Mouse (Mus musculus) CH12.LX (cell line): ENCODE data around the gene Pcdh15. TPM values are rescaled to one million over a fixed set of nuclear protein-coding genes. Genes with fewer than 3 reads are reported as not detected.

ENCODE experiments used
- DNase-seq: peaks from one replicate; pipeline ENCODE4 v3.0.0-alpha.2; 2013; ENCODE audit errors: extremely low read depth
- H3K27ac ChIP-seq: 2 replicates; pipeline ENCODE4 v1.5.1; 2012; ENCODE audit warnings: low read depth, mild to moderate bottlenecking, control low read depth, moderate library complexity; ENCODE audit not compliant: insufficient read depth
- H3K27me3 ChIP-seq: replicated peaks from 2 replicates; pipeline ENCODE3; 2012; ENCODE audit warnings: inconsistent platforms
- H3K36me3 ChIP-seq, 2 experiments: replicated peaks in 1 of 2; 2 replicates each; pipeline versions ENCODE3 to v1.6.1; 2012; ENCODE audit warnings: inconsistent platforms in 1 of 2, low read length in 1 of 2, mild to moderate bottlenecking in 1 of 2, mixed read lengths in 1 of 2, moderate library complexity in 1 of 2; ENCODE audit not compliant: control insufficient read depth in 1 of 2, insufficient read depth in 1 of 2
- H3K4me1 ChIP-seq, 2 experiments: 2 replicates each; pipeline ENCODE4 v1.6.1; 2012; ENCODE audit warnings: inconsistent platforms in 1 of 2, moderate library complexity in 1 of 2; ENCODE audit not compliant: insufficient read depth in 2 of 2, control insufficient read depth in 1 of 2
- H3K4me2 ChIP-seq: 2 replicates; pipeline ENCODE4 v1.6.1; 2012; ENCODE audit warnings: low read depth, mild to moderate bottlenecking, control low read depth; ENCODE audit not compliant: poor library complexity, insufficient read depth, severe bottlenecking
- H3K4me3 ChIP-seq, 3 experiments: fragments of 150-350 bp in 1 of 3; sonication (generic) in 1 of 3; replicated peaks in 1 of 3; 2 replicates each; pipeline versions ENCODE3 to v1.5.1; 2011 to 2012; ENCODE audit warnings: low read depth in 2 of 3, low read length in 2 of 3, mild to moderate bottlenecking in 2 of 3, moderate library complexity in 2 of 3, control low read depth in 1 of 3, improper control_type of control experiment in 1 of 3, inconsistent platforms in 1 of 3, mixed read lengths in 1 of 3; ENCODE audit not compliant: poor library complexity in 1 of 3
- H3K79me2 ChIP-seq: replicated peaks from 2 replicates; pipeline ENCODE4 v1.6.1; 2012; ENCODE audit warnings: mild to moderate bottlenecking, moderate library complexity; ENCODE audit not compliant: control insufficient read depth, poor library complexity, insufficient read depth, severe bottlenecking; ENCODE audit errors: extremely low read depth
- H3K9ac ChIP-seq: 2 replicates; pipeline ENCODE4 v1.6.1; 2012; ENCODE audit warnings: low read depth, mild to moderate bottlenecking, control low read depth, moderate library complexity; ENCODE audit not compliant: insufficient read depth
- H3K9me3 ChIP-seq: replicated peaks from 2 replicates; pipeline ENCODE3; 2012; ENCODE audit warnings: low read length, inconsistent platforms, mixed read lengths
- BHLHE40 ChIP-seq: IDR thresholded peaks from 2 replicates; pipeline ENCODE4 v1.6.1; 2011; ENCODE audit warnings: mild to moderate bottlenecking, low read depth, low read length, improper control_type of control experiment
- CHD1 ChIP-seq: IDR thresholded peaks from 2 replicates; pipeline ENCODE4 v1.6.1; 2012; ENCODE audit warnings: low read depth, low read length, improper control_type of control experiment, inconsistent platforms
- CHD2 ChIP-seq: IDR thresholded peaks from 2 replicates; pipeline ENCODE4 v1.6.1; 2011; ENCODE audit warnings: low read length, improper control_type of control experiment
- CTCF ChIP-seq, 2 experiments: IDR thresholded peaks in 1 of 2; conservative IDR thresholded peaks in 1 of 2; 2 replicates each; pipeline ENCODE4 v1.5.1; 2011 to 2012; ENCODE audit warnings: low read depth in 2 of 2, low read length in 2 of 2, improper control_type of control experiment in 1 of 2, inconsistent platforms in 1 of 2, mild to moderate bottlenecking in 1 of 2, moderate library complexity in 1 of 2
- E2F4 ChIP-seq: IDR thresholded peaks from 2 replicates; pipeline ENCODE4 v1.6.1; 2011; ENCODE audit warnings: low read depth, low read length, improper control_type of control experiment; ENCODE audit not compliant: insufficient replicate concordance
- ELF1 ChIP-seq: IDR thresholded peaks from 2 replicates; pipeline ENCODE4 v1.6.1; 2014; ENCODE audit warnings: low read depth, mild to moderate bottlenecking, inconsistent platforms, low read length, improper control_type of control experiment
- EP300 ChIP-seq: IDR thresholded peaks from 2 replicates; pipeline ENCODE4 v1.6.1; 2011; ENCODE audit warnings: low read length, improper control_type of control experiment
- ETS1 ChIP-seq: conservative IDR thresholded peaks from 2 replicates; pipeline ENCODE4 v1.6.1; 2012; ENCODE audit warnings: low read depth, mild to moderate bottlenecking, inconsistent platforms, low read length, improper control_type of control experiment, moderate library complexity
- HCFC1 ChIP-seq: IDR thresholded peaks from 2 replicates; pipeline ENCODE4 v1.6.1; 2012; ENCODE audit warnings: low read depth, mild to moderate bottlenecking, inconsistent platforms, low read length, improper control_type of control experiment
- JUND ChIP-seq: conservative IDR thresholded peaks from 2 replicates; pipeline ENCODE4 v1.6.1; 2011; ENCODE audit warnings: low read depth, low read length, improper control_type of control experiment
- KAT2A ChIP-seq: IDR thresholded peaks from 2 replicates; pipeline ENCODE4 v1.6.1; 2012; ENCODE audit warnings: low read length, improper control_type of control experiment, inconsistent platforms; ENCODE audit not compliant: insufficient replicate concordance
- MAFK ChIP-seq: IDR thresholded peaks from 2 replicates; pipeline ENCODE4 v1.6.1; 2011; ENCODE audit warnings: low read length, improper control_type of control experiment; ENCODE audit not compliant: insufficient replicate concordance
- MEF2A ChIP-seq: IDR thresholded peaks from 2 replicates; pipeline ENCODE4 v1.6.1; 2014; ENCODE audit warnings: low read depth, mild to moderate bottlenecking, inconsistent platforms, low read length, improper control_type of control experiment, borderline replicate concordance
- MXI1 ChIP-seq: IDR thresholded peaks from 2 replicates; pipeline ENCODE4 v1.6.1; 2011; ENCODE audit warnings: mild to moderate bottlenecking, low read depth, low read length, improper control_type of control experiment
- NELFE ChIP-seq: IDR thresholded peaks from 2 replicates; pipeline ENCODE4 v1.6.1; 2011; ENCODE audit warnings: low read depth, low read length, improper control_type of control experiment
- PAX5 ChIP-seq: IDR thresholded peaks from 2 replicates; pipeline ENCODE4 v1.6.1; 2012; ENCODE audit warnings: low read length, inconsistent platforms, mixed read lengths
- POLR2AphosphoS2 ChIP-seq: IDR thresholded peaks from 2 replicates; pipeline ENCODE4 v1.6.1; 2011; ENCODE audit warnings: low read depth, low read length, improper control_type of control experiment
- RAD21 ChIP-seq: IDR thresholded peaks from 2 replicates; pipeline ENCODE4 v1.6.1; 2011; ENCODE audit warnings: low read depth, mild to moderate bottlenecking, low read length, improper control_type of control experiment, moderate library complexity
- RCOR1 ChIP-seq: conservative IDR thresholded peaks from 2 replicates; pipeline ENCODE4 v1.6.1; 2012; ENCODE audit warnings: low read depth, mild to moderate bottlenecking, inconsistent platforms, low read length, improper control_type of control experiment
- SIN3A ChIP-seq: IDR thresholded peaks from 2 replicates; pipeline ENCODE4 v1.6.1; 2012; ENCODE audit warnings: low read length, improper control_type of control experiment, inconsistent platforms
- TBP ChIP-seq: conservative IDR thresholded peaks from 2 replicates; pipeline ENCODE4 v1.6.1; 2011; ENCODE audit warnings: low read depth, low read length, improper control_type of control experiment
- UBTF ChIP-seq: IDR thresholded peaks from 2 replicates; pipeline ENCODE4 v1.6.1; 2012; ENCODE audit warnings: low read depth, mild to moderate bottlenecking, inconsistent platforms, low read length, improper control_type of control experiment, moderate library complexity
- USF1 ChIP-seq: IDR thresholded peaks from 2 replicates; pipeline ENCODE4 v1.6.1; 2014; ENCODE audit warnings: low read depth, mild to moderate bottlenecking, inconsistent platforms, low read length, improper control_type of control experiment
- USF2 ChIP-seq: conservative IDR thresholded peaks from 2 replicates; pipeline ENCODE4 v1.6.1; 2011; ENCODE audit warnings: low read depth, low read length, improper control_type of control experiment
- ZKSCAN1 ChIP-seq: IDR thresholded peaks from 2 replicates; pipeline ENCODE4 v1.6.1; 2012; ENCODE audit warnings: low read depth, inconsistent platforms, low read length, improper control_type of control experiment, borderline replicate concordance
- ZMIZ1 ChIP-seq: IDR thresholded peaks from 2 replicates; pipeline ENCODE4 v1.6.1; 2012; ENCODE audit warnings: low read depth, mild to moderate bottlenecking, inconsistent platforms, low read length, improper control_type of control experiment
- ZNF384 ChIP-seq: IDR thresholded peaks from 2 replicates; pipeline ENCODE4 v1.6.1; 2012; ENCODE audit warnings: low read depth, low read length, improper control_type of control experiment, inconsistent platforms
- dilution Hi-C: fragments of 300-500 bp; cut with MboI; formaldehyde crosslinking; loops from 2 replicates; pipeline ENCODE4 v1.14.3; 2020; ENCODE audit warnings: low sequenced_read_pairs; ENCODE audit not compliant: extremely low pct_unique_long_range_greater_than_20kb, extremely low pct_ligation_motif_present
- in situ Hi-C: fragments of 300-500 bp; cut with MboI; formaldehyde crosslinking; loops from 3 replicates; pipeline ENCODE4 v1.14.3; 2019; ENCODE audit warnings: low sequenced_read_pairs, low pct_ligation_motif_present, low pct_unique_long_range_greater_than_20kb, mixed read lengths
- polyA plus RNA-seq: library from polyadenylated mRNA; unstranded; fragments of >175 nt; gene quantifications from 2 replicates; pipeline ENCODE4 v1.2.1, GENCODE M21; 2012; ENCODE audit warnings: low read depth; ENCODE audit not compliant: insufficient read length
- total RNA-seq, 2 experiments: library from RNA; depleted of rRNA; stranded (reverse); fragments of 300-350 nt in 1 of 2; fragments of >200 nt in 1 of 2; gene quantifications; 2 replicates each; pipeline ENCODE4 v1.2.3; 2012 to 2014

The Pcdh15 gene
- total and polyA plus RNA-seq, 3 experiments, result not detected

GRCm38 (mm10) chr10:73147978-73148377 lies 48.8 kb downstream of the Pcdh15 start:
- no peaks in the 10 kb centered on the region for H3K27me3 ChIP-seq
- no peaks in the 10 kb centered on the region for H3K79me2 ChIP-seq
- H3K9ac ChIP-seq, result no peak overlapping the region
- DNase-seq, result no peak
- dilution Hi-C loops, result no loop called here
- TF ChIP-seq POLR2AphosphoS2 (no peak), UBTF (no peak), E2F4 (no peak), KAT2A (no peak), RAD21 (no peak), ZNF384 (no peak), CHD2 (no peak), ZKSCAN1 (no peak), SIN3A (no peak), MXI1 (no peak), MEF2A (no peak), CHD1 (no peak), CTCF (conservative IDR thresholded peaks at IDR 0.05 in 1 of 2, IDR thresholded peaks at IDR 0.05 in 1 of 2; ENCODE audit: low read depth in 2 of 2, low read length in 2 of 2) (no peak), USF1 (no peak), RCOR1 (no peak)
- in situ Hi-C loops, result no loop called here
- no peaks in the 10 kb centered on the region for H3K36me3 ChIP-seq
- H3K27ac ChIP-seq, result no peak overlapping the region
- no peak overlapping the region for H3K4me3 ChIP-seq
- peaks cover 17% of the 10 kb centered on the region for H3K9me3 ChIP-seq
- H3K4me2 ChIP-seq, result no peak overlapping the region
- no peaks in the 10 kb centered on the region for H3K4me1 ChIP-seq

- in situ Hi-C loops (no loop called here), dilution Hi-C loops (no loop called here)
- Histone ChIP-seq H3K36me3 (no peaks in the 10 kb centered on the region), H3K27ac (no peak overlapping the region), H3K4me2 (no peak overlapping the region), H3K4me1 (no peaks in the 10 kb centered on the region)
- TF ChIP-seq MAFK (no peak), EP300 (no peak), CHD1 (no peak), USF2 (no peak), NELFE (no peak), JUND (no peak), USF1 (no peak), ETS1 (no peak), MXI1 (no peak), CHD2 (no peak), RAD21 (no peak), ZMIZ1 (no peak), BHLHE40 (no peak), ELF1 (no peak), HCFC1 (no peak), ZKSCAN1 (no peak), TBP (no peak), KAT2A (no peak), CTCF (conservative IDR thresholded peaks at IDR 0.05 in 1 of 2, IDR thresholded peaks at IDR 0.05 in 1 of 2; ENCODE audit: low read depth in 2 of 2, low read length in 2 of 2) (no peak), PAX5 (no peak)
- TF ChIP-seq, all 38 proteins: peak for 0
- H3K4me3 ChIP-seq, result no peak overlapping the region
- H3K79me2 ChIP-seq, result no peaks in the 10 kb centered on the region
- H3K27me3 ChIP-seq, result no peaks in the 10 kb centered on the region
- H3K9ac ChIP-seq, result no peak overlapping the region
- H3K9me3 ChIP-seq, result peaks cover 34% of the 10 kb centered on the region
- DNase-seq, result no peak
These were observed 55.4 kb downstream of the Pcdh15 start for GRCm38 (mm10) chr10:73154544-73154943.
